Mouse (Mus musculus) olfactory bulb, adult 2 months (tissue): Measurements from ENCODE around the gene Slc8a2.

ENCODE experiments used
- CTCF ChIP-seq: fragments of 200-500 bp; IDR thresholded peaks from 2 replicates; pipeline ENCODE4 v1.5.1; 2012; ENCODE audit warnings: low read depth, mild to moderate bottlenecking, low read length, moderate library complexity; ENCODE audit not compliant: insufficient read depth
- POLR2A ChIP-seq: fragments of 200-500 bp; IDR thresholded peaks from 2 replicates; pipeline ENCODE4 v1.6.1; 2012; ENCODE audit warnings: mild to moderate bottlenecking, low read depth, low read length, moderate library complexity; ENCODE audit not compliant: insufficient read depth

GRCm38 (mm10) chr7:16187494-16187893 lies 57.9 kb downstream of the Slc8a2 start:
- TF ChIP-seq CTCF (no peak), POLR2A (no peak)
